Mouse (Mus musculus) forebrain, embryonic 11.5 days (tissue): ENCODE measurements around the gene Myrf. TPM values are rescaled to one million over a fixed set of nuclear protein-coding genes. Genes with fewer than 3 reads are reported as not detected.

Experiments used
- ATAC-seq: fragments of 200-750 bp; cut with Nextera tagmentation; replicated peaks from 2 replicates; pipeline ENCODE4 v1.8.0; 2017; ENCODE audit warnings: moderate TSS enrichment; ENCODE audit not compliant: low FRiP score
- DNase-seq: peaks from one replicate; pipeline ENCODE4 v3.0.0-alpha.2; 2017; ENCODE audit warnings: low spot score
- H3K27ac ChIP-seq: fragments of 300-500 bp; sonication (generic); 2 replicates; pipeline ENCODE4 v1.5.1; 2014; ENCODE audit warnings: low read depth, low read length
- H3K27me3 ChIP-seq: fragments of 300-500 bp; sonication (generic); 2 replicates; pipeline ENCODE4 v1.6.1; 2014; ENCODE audit warnings: mild to moderate bottlenecking, low read length, mixed read lengths; ENCODE audit not compliant: control insufficient read depth, insufficient read depth
- H3K36me3 ChIP-seq: fragments of 300-500 bp; sonication (generic); 2 replicates; pipeline ENCODE4 v1.6.1; 2014; ENCODE audit warnings: mild to moderate bottlenecking, low read length, moderate library complexity, mixed read lengths; ENCODE audit not compliant: control insufficient read depth, insufficient read depth
- H3K4me1 ChIP-seq: fragments of 300-500 bp; sonication (generic); replicated peaks from 2 replicates; pipeline ENCODE4 v1.6.1; 2014; ENCODE audit warnings: low read length, mixed read lengths; ENCODE audit not compliant: control insufficient read depth, insufficient read depth
- H3K4me2 ChIP-seq: fragments of 300-500 bp; sonication (generic); 2 replicates; pipeline ENCODE4 v1.6.1; 2014; ENCODE audit warnings: low read depth, mild to moderate bottlenecking, low read length, moderate library complexity, mixed read lengths; ENCODE audit not compliant: severe bottlenecking
- H3K4me3 ChIP-seq: fragments of 300-500 bp; sonication (generic); 2 replicates; pipeline ENCODE4 v1.5.1; 2014; ENCODE audit warnings: low read depth, low read length
- H3K9ac ChIP-seq: fragments of 300-500 bp; sonication (generic); 2 replicates; pipeline ENCODE4 v1.6.1; 2014; ENCODE audit warnings: low read length
- H3K9me3 ChIP-seq: fragments of 300-500 bp; sonication (generic); 2 replicates; pipeline ENCODE4 v1.6.1; 2016; ENCODE audit warnings: low read length, mixed read lengths; ENCODE audit not compliant: control insufficient read depth
- WGBS: fragments of 180-500 bp; shearing (Covaris S2); extraction: QIAGEN DNeasy Blood & Tissue Kit; methylation state at CpG from one replicate; pipeline ENCODE4 v1.1.7; 2014; 5-methylcytosine and 5-hydroxymethylcytosine counted together
- polyA plus RNA-seq: library from polyadenylated mRNA; unstranded; fragments of >200 nt; fragmentation: Nextera tagmentation; extraction: Ambion mirVana; gene quantifications from 2 replicates; pipeline ENCODE4 v1.2.1, GENCODE M21; 2014

Myrf gene
- polyA plus RNA-seq, 1 experiment from 2014 or later = 2.1 TPM

- WGBS = 92% methylated on average over 10 of the region's 10 CpGs
- H3K27me3 ChIP-seq = no peaks in the 10 kb centered on the region
- ATAC-seq = no peak
- no peak overlapping the region for H3K9ac ChIP-seq
- no peak overlapping the region for H3K4me2 ChIP-seq
- H3K4me1 ChIP-seq = no peaks in the 10 kb centered on the region
- H3K27ac ChIP-seq = no peak overlapping the region
- H3K4me3 ChIP-seq = no peak overlapping the region
- H3K36me3 ChIP-seq = no peaks in the 10 kb centered on the region
- no peaks in the 10 kb centered on the region for H3K9me3 ChIP-seq
- no peak for DNase-seq
These were observed 26.6 kb downstream of the Myrf start for GRCm38 (mm10) chr19:10213796-10214471.

GRCm38 (mm10) chr19:10210885-10211284 lies 29.7 kb downstream of the Myrf start:
- H3K36me3 ChIP-seq = no peaks in the 10 kb centered on the region; the same call in 1 of the 2 replicates

GRCm38 (mm10) chr19:10208851-10209250 lies 31.7 kb downstream of the Myrf start:
- H3K4me3 ChIP-seq = no peak overlapping the region
- ATAC-seq (no peak), DNase-seq (no peak)
- H3K4me2 ChIP-seq = no peak overlapping the region
- no peaks in the 10 kb centered on the region for H3K27me3 ChIP-seq
- H3K9me3 ChIP-seq = no peaks in the 10 kb centered on the region
- H3K36me3 ChIP-seq = no peaks in the 10 kb centered on the region; the same call in 1 of the 2 replicates
- no peak overlapping the region for H3K27ac ChIP-seq
- H3K9ac ChIP-seq = no peak overlapping the region
- 88% methylated on average over 3 of the region's 3 CpGs for WGBS
- 0 out of 2 replicates have a peak, but pooled peaks cover 1% of the 10 kb centered on the region for H3K4me1 ChIP-seq

More at GRCm38 (mm10) chr19:10210885-10211284, 29.7 kb downstream of the Myrf start:
- no peaks in the 10 kb centered on the region for H3K27me3 ChIP-seq
- no peak overlapping the region for H3K27ac ChIP-seq
- no peaks in the 10 kb centered on the region for H3K4me1 ChIP-seq
- no peaks in the 10 kb centered on the region for H3K9me3 ChIP-seq
- 84% methylated on average over 4 of the region's 4 CpGs for WGBS
- no peak overlapping the region for H3K4me3 ChIP-seq
- H3K9ac ChIP-seq = no peak overlapping the region
- no peak for ATAC-seq
- no peak for DNase-seq
- H3K4me2 ChIP-seq = no peak overlapping the region

GRCm38 (mm10) chr19:10205051-10205450 lies 35.5 kb downstream of the Myrf start:
- Histone ChIP-seq H3K4me3 (peak overlapping the region; percentile 67; the same call in 1 of the 2 replicates), H3K9me3 (no peaks in the 10 kb centered on the region), H3K27me3 (no peaks in the 10 kb centered on the region), H3K36me3 (peaks cover 8% of the 10 kb centered on the region), H3K27ac (no peak overlapping the region), H3K4me2 (peak overlapping the region; percentile 76), H3K9ac (no peak overlapping the region), H3K4me1 (peaks cover 5% of the 10 kb centered on the region; the same call in 1 of the 2 replicates)
- DNase-seq (no peak), ATAC-seq (no peak)
- 76% methylated on average over 6 of the region's 6 CpGs for WGBS

GRCm38 (mm10) chr19:10204616-10205001 lies 35.9 kb downstream of the Myrf start:
- Histone ChIP-seq H3K4me3 (peak overlapping the region; percentile 67), H3K27me3 (no peaks in the 10 kb centered on the region), H3K4me2 (peak overlapping the region; percentile 76), H3K9me3 (no peaks in the 10 kb centered on the region), H3K9ac (peak overlapping the region; percentile 79), H3K27ac (no peak overlapping the region; the same call in 1 of the 2 replicates), H3K36me3 (peaks cover 11% of the 10 kb centered on the region), H3K4me1 (peaks cover 5% of the 10 kb centered on the region; the same call in 1 of the 2 replicates)
- no peak for DNase-seq
- WGBS = 1% methylated on average over 5 of the region's 5 CpGs
- peak; percentile 19; the same call in 1 of the 2 replicates for ATAC-seq

GRCm38 (mm10) chr19:10203848-10204615 lies 36.5 kb downstream of the Myrf start, which contains the start of the genes Tmem258 and Fen1:
Gene Tmem258, plus strand, starts transcription at chr19:10204014.
Gene Fen1, minus strand, starts transcription at chr19:10204169.
- H3K36me3 ChIP-seq = peaks cover 11% of the 10 kb centered on the region
- WGBS = under 1% methylated on average over 40 of the region's 40 CpGs

GRCm38 (mm10) chr19:10203146-10203847 lies 37.3 kb downstream of the Myrf start:
- H3K9me3 ChIP-seq = no peaks in the 10 kb centered on the region
- H3K27ac ChIP-seq = peak overlapping the region; percentile 81
- H3K36me3 ChIP-seq = peaks cover 11% of the 10 kb centered on the region
- H3K4me1 ChIP-seq = peaks cover 5% of the 10 kb centered on the region; the same call in 1 of the 2 replicates
- no peaks in the 10 kb centered on the region for H3K27me3 ChIP-seq
- H3K9ac ChIP-seq = peak overlapping the region; percentile 79
- DNase-seq (no peak), ATAC-seq (no peak; the same call in 1 of the 2 replicates)
- H3K4me2 ChIP-seq = peak overlapping the region; percentile 76
- WGBS = 5% methylated on average over 23 of the region's 23 CpGs
- peak overlapping the region; percentile 67 for H3K4me3 ChIP-seq

More at GRCm38 (mm10) chr19:10203848-10204615, 36.5 kb downstream of the Myrf start, which contains the start of the genes Tmem258 and Fen1:
- no peaks in the 10 kb centered on the region for H3K9me3 ChIP-seq
- peak; percentile 94 for ATAC-seq
- H3K27me3 ChIP-seq = no peaks in the 10 kb centered on the region
- peak within 1 kb of the TSS; percentile 81 for H3K27ac ChIP-seq
- peak within 1 kb of the TSS; percentile 76 for H3K4me2 ChIP-seq
- DNase-seq = peak; percentile 93
- H3K4me1 ChIP-seq = peaks cover 5% of the 10 kb centered on the region; the same call in 1 of the 2 replicates
- peak within 1 kb of the TSS; percentile 67 for H3K4me3 ChIP-seq
- peak within 1 kb of the TSS; percentile 79 for H3K9ac ChIP-seq

- Histone ChIP-seq H3K27me3 (no peaks in the 10 kb centered on the region), H3K27ac (no peak overlapping the region), H3K36me3 (peaks cover 17% of the 10 kb centered on the region), H3K4me2 (no peak overlapping the region), H3K9ac (no peak overlapping the region), H3K9me3 (no peaks in the 10 kb centered on the region), H3K4me1 (peaks cover 4% of the 10 kb centered on the region; the same call in 1 of the 2 replicates), H3K4me3 (no peak overlapping the region)
- ATAC-seq (peak; percentile 46; the same call in 1 of the 2 replicates), DNase-seq (peak; percentile 91)
- WGBS = 27% methylated on average over 3 of the region's 3 CpGs
These were observed 41.8 kb downstream of the Myrf start for GRCm38 (mm10) chr19:10198723-10199122.
